Mouse (Mus musculus): ENCODE measurements around the gene Adam1a.

GRCm38 (mm10) chr5:121546530-121546895 is 1.2 kb upstream of the Adam1a start:
- peak; percentile 71 for TF ChIP-seq CTCF (IDR thresholded peaks at IDR 0.05; ENCODE audit: low read depth, low read length)
- TF ChIP-seq POLR2A (IDR thresholded peaks at IDR 0.05; ENCODE audit: extremely low read depth, insufficient read depth, low read length): no peak
